Mouse (Mus musculus) lung, adult 2 months (tissue): Measurements from ENCODE around the gene Cacng7.

Experiments used
- CTCF ChIP-seq: fragments of 200-500 bp; IDR thresholded peaks from 2 replicates; pipeline ENCODE4 v1.5.1; 2011; ENCODE audit warnings: mild to moderate bottlenecking, low read length, control low read depth; ENCODE audit not compliant: insufficient read depth
- POLR2A ChIP-seq: fragments of 200-500 bp; IDR thresholded peaks from 2 replicates; pipeline ENCODE4 v1.6.1; 2011; ENCODE audit warnings: low read depth, mild to moderate bottlenecking, control low read depth, low read length, borderline replicate concordance; ENCODE audit errors: extremely low read depth

- TF ChIP-seq POLR2A (no peak), CTCF (no peak)
Observed at GRCm38 (mm10) chr7:3386036-3386730, 53.4 kb downstream of the Cacng7 start.
